Comparison of ENCODE assay signal across 10 mouse cellular contexts in genomic region chr10:120647323-120647722, GRCm38 (mm10).
A peak's percentile ranks its signal among the peaks of the same experiment; 100 is the strongest.
DNase-seq lines count a peak whose midpoint lies in the region; ATAC-seq and TF ChIP-seq lines count a peak whose summit lies in the region.
"Had no signal": no experiment of that assay in that cellular context is flagged by ENCODE, and none has a peak within 500 bp of the region (broad histone marks: within the 10 kb centered on the region; RNA-seq: fewer than 3 reads in every experiment).

No protein-coding gene starts in this region.

- H3K27ac ChIP-seq in lung, embryonic 16.5 days (ENCODE audit: low read length) = no peak overlapping the region
- no peak overlapping the region for H3K27ac ChIP-seq in forebrain, postnatal 0 days (ENCODE audit: low read depth, low read length)
- H3K27ac ChIP-seq in limb, embryonic 13.5 days = 0 out of 2 replicates have a peak overlapping the region, but pooled peaks have one; percentile 28
- peak overlapping the region; percentile 71 for H3K27ac ChIP-seq in stomach, embryonic 15.5 days
- H3K27ac ChIP-seq: liver, embryonic 13.5 days had no signal

- 0 out of 2 replicates have a peak, but pooled peaks cover 7% of the 10 kb centered on the region for H3K4me1 ChIP-seq in lung, embryonic 16.5 days (replicated peaks; ENCODE audit: control insufficient read depth, insufficient read depth, low read length)
- no peaks in the 10 kb centered on the region; the same call in 1 of the 2 replicates for H3K4me1 ChIP-seq in forebrain, postnatal 0 days (ENCODE audit: insufficient read depth)
- peaks cover 23% of the 10 kb centered on the region for H3K4me1 ChIP-seq in limb, embryonic 13.5 days
- H3K4me1 ChIP-seq in stomach, embryonic 15.5 days = peaks cover 11% of the 10 kb centered on the region; the same call in 1 of the 2 replicates

- H3K9ac ChIP-seq in lung, embryonic 16.5 days (ENCODE audit: low read length) = 0 out of 2 replicates have a peak overlapping the region, but pooled peaks have one; percentile 13
- H3K9ac ChIP-seq in forebrain, postnatal 0 days = no peak overlapping the region
- no peak overlapping the region; the same call in 1 of the 2 replicates for H3K9ac ChIP-seq in limb, embryonic 13.5 days
- no peak overlapping the region for H3K9ac ChIP-seq in stomach, embryonic 15.5 days
- H3K9ac ChIP-seq: liver, embryonic 13.5 days had no signal

- 38% methylated on average over 3 of the region's 3 CpGs for WGBS in lung, embryonic 16.5 days
- WGBS in forebrain, postnatal 0 days = 59% methylated on average over 3 of the region's 3 CpGs
- 36% methylated on average over 3 of the region's 3 CpGs for WGBS in limb, embryonic 13.5 days
- 29% methylated on average over 3 of the region's 3 CpGs for WGBS in stomach, embryonic 15.5 days

- DNase-seq in lung, postnatal 10 days = no peak
- DNase-seq in forebrain, postnatal 0 days = no peak
- no peak for DNase-seq in thymus, postnatal 4 days
- DNase-seq in left cerebral cortex, adult 11 months (ENCODE audit: low spot score) = no peak
- DNase-seq: liver, embryonic 13.5 days; spleen, adult 18-20 months had no signal

- no peak for TF ChIP-seq CTCF in forebrain, postnatal 0 days (IDR thresholded peaks at IDR 0.05; ENCODE audit: low read depth)

- no peak overlapping the region for H3K4me3 ChIP-seq in lung, embryonic 16.5 days (ENCODE audit: low read length)
- no peak overlapping the region for H3K4me3 ChIP-seq in forebrain, postnatal 0 days (ENCODE audit: low read depth, low read length)
- H3K4me3 ChIP-seq in limb, embryonic 13.5 days = no peak overlapping the region
- no peak overlapping the region for H3K4me3 ChIP-seq in stomach, embryonic 15.5 days (replicated peaks)
- H3K4me3 ChIP-seq: liver, embryonic 13.5 days had no signal

- no peak for ATAC-seq in lung, embryonic 16.5 days (ENCODE audit: low read depth)
- no peak for ATAC-seq in forebrain, postnatal 0 days
- ATAC-seq in limb, embryonic 13.5 days (ENCODE audit: low FRiP score, low read depth) = no peak
- no peak for ATAC-seq in stomach, embryonic 15.5 days (ENCODE audit: insufficient read depth, low FRiP score, low read depth)
- no peak for ATAC-seq in CD4-positive, CD25-positive, alpha-beta regulatory T cell, adult 4 months

- H3K9me3 ChIP-seq in lung, embryonic 16.5 days (ENCODE audit: control insufficient read depth, low read length) = peaks cover 5% of the 10 kb centered on the region; the same call in 1 of the 2 replicates
- H3K9me3 ChIP-seq in forebrain, postnatal 0 days (ENCODE audit: low read length) = 0 out of 2 replicates have a peak, but pooled peaks cover 4% of the 10 kb centered on the region
- H3K9me3 ChIP-seq in limb, embryonic 13.5 days = peaks cover 5% of the 10 kb centered on the region
- H3K9me3 ChIP-seq in stomach, embryonic 15.5 days = no peaks in the 10 kb centered on the region
- H3K9me3 ChIP-seq: liver, embryonic 13.5 days had no signal

- H3K27me3 ChIP-seq in lung, embryonic 16.5 days (ENCODE audit: control insufficient read depth, insufficient read depth, low read depth, low read length) = peaks cover 2% of the 10 kb centered on the region; the same call in 1 of the 2 replicates
- no peaks in the 10 kb centered on the region; the same call in 1 of the 2 replicates for H3K27me3 ChIP-seq in forebrain, postnatal 0 days (ENCODE audit: insufficient read depth, low read length)
- no peaks in the 10 kb centered on the region for H3K27me3 ChIP-seq in limb, embryonic 13.5 days
- no peaks in the 10 kb centered on the region for H3K27me3 ChIP-seq in stomach, embryonic 15.5 days (replicated peaks)
- H3K27me3 ChIP-seq: liver, embryonic 13.5 days had no signal

- H3K36me3 ChIP-seq in lung, embryonic 16.5 days (ENCODE audit: control insufficient read depth, insufficient read depth, low read length) = no peaks in the 10 kb centered on the region
- no peaks in the 10 kb centered on the region for H3K36me3 ChIP-seq in forebrain, postnatal 0 days (ENCODE audit: insufficient read depth)
- H3K36me3 ChIP-seq in limb, embryonic 13.5 days = no peaks in the 10 kb centered on the region
- H3K36me3 ChIP-seq in stomach, embryonic 15.5 days = no peaks in the 10 kb centered on the region
- H3K36me3 ChIP-seq: liver, embryonic 13.5 days had no signal

- peak overlapping the region; percentile 45 for H3K4me2 ChIP-seq in lung, embryonic 16.5 days (ENCODE audit: low read depth, low read length)
- H3K4me2 ChIP-seq in forebrain, postnatal 0 days (ENCODE audit: low read depth) = peak overlapping the region; percentile 32
- peak overlapping the region; percentile 54 for H3K4me2 ChIP-seq in limb, embryonic 13.5 days (replicated peaks)
- H3K4me2 ChIP-seq in stomach, embryonic 15.5 days = peak overlapping the region; percentile 36

Comparison
In these comparisons a context has a peak if more than half of its experiments do, and no peak if none do; other contexts are left out.
1. H3K27ac ChIP-seq: peak in limb, embryonic 13.5 days (single experiment) and stomach, embryonic 15.5 days (single experiment); none in lung, embryonic 16.5 days (single experiment) and forebrain, postnatal 0 days (single experiment).
2. Peak in every context shown above with its lines, with median percentiles within 50 percentile points of each other: H3K4me2 ChIP-seq.